Mouse (Mus musculus) CD4-positive, CD25-positive, alpha-beta regulatory T cell, adult 2 months (primary cell): ENCODE data around the gene Rasl10b.

Source experiments
- DNase-seq: peaks from one replicate; pipeline ENCODE4 v3.0.0-alpha.2; 2012; ENCODE audit warnings: low read depth, low spot score

Gene Rasl10b

DNA sequence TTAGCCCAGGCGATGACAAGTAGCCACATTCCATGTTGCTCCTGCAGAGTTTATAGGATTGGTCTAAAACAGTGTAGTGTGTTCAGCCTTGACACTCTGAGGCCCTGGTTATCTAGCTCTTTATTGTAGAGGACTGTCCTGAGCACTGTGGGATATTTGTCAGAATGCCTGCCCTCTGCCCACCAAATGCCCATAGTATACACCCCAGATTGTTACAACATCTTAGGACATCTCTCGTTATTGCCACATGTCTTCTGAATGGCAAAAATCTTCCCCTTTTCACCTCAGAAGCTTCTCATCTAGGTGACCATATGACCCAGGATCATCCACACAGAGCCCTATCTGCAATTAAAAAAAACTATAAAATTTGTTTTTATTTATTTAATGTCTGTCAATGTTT, 23.6 kb downstream of the Rasl10b start:
- DNase-seq = no peak

- DNase-seq = no peak
Observed at GRCm38 (mm10) chr11:83437377-83437776, 28.4 kb downstream of the Rasl10b start, which contains the start of gene 1700020L24Rik. 1700020L24Rik (plus strand) TSS chr11:83437677.

- DNase-seq = peak; percentile 41
Observed at GRCm38 (mm10) chr11:83439426-83440060, 30.6 kb downstream of the Rasl10b start.

- DNase-seq = peak; percentile 98
Observed at GRCm38 (mm10) chr11:83440081-83441064, 31.4 kb downstream of the Rasl10b start.

DNA sequence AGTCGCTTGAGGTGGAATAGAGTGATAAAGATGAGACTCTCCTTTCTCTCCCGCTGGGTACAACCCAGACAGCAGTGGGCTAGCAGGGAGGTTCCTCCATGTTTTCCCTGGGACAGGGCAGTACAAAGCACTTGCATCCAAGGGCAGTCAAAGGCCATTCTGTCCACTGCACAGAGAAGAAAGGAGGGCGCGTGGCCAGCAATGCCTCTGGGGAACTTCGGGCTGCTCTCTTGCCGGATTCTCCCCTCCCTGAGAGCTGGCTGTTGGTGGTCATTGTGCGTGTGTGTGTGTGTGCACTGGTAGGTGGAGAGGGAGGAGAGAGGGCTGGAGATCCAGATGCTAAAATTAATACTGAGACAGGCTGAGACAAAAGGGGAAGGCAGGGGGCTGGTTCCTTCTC, 32.3 kb downstream of the Rasl10b start:
- DNase-seq = no peak

- DNase-seq = peak; percentile 78
Observed at GRCm38 (mm10) chr11:83442596-83443267, 33.8 kb downstream of the Rasl10b start.

GRCm38 (mm10) chr11:83443824-83444223, 34.9 kb downstream of the Rasl10b start:
- no peak for DNase-seq

DNA sequence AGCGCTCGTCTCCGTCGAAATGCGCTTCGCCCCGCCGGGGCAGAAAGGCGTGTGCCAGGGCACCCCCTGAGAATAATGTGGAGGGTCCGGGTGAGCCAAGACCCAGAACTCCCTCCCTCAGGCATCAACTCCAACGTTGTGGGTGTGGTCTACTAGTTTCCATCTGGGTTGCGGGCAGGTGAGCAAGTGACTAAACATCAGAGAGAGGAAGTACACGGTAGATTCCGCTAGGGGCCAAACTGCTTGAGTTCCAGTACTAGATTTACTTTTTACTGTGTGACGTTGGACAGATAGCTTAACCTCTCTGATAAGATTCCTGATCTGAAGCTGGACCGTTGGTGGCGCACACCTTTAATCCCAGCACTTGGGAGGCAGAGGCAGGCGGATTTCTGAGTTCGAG, 36.1 kb downstream of the Rasl10b start:
- peak; percentile 62 for DNase-seq

DNA sequence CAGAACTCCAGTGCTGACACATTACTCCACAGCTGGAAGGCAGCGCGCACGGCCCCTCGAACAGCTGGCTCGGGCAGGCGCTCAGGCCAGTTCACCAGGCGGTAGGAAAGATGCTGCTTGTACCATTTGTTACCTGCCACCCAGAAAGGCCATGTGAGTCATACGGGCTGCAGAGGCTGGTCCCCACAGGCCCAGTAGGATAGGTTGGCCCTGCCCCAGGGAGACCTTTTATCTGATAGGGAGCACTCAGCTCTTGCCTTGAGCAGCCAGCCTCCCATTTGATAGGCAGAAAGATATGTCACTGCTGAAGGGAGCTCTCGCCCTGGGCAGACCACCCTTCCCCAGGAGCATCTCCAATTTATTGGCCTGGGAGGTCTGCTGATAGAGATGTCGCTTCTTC, 38.7 kb downstream of the Rasl10b start:
- DNase-seq = no peak

- DNase-seq = no peak
Observed at GRCm38 (mm10) chr11:83448021-83448926, 39.3 kb downstream of the Rasl10b start.

DNA sequence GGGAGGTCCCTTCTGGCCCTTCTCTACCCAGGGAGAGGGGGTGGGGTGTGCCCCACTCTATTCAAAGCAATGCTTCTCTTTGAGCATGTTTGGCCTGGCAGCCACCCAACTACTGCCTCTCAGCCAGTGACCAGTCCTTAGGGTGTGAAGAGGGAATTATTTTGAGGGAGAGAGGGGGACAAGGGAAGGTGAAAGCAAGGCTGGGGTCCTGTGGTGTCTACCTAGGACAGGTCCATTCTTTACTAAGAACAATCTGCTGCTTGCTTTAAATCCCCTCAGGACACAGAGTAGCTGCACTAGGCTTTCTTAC, 39.9 kb downstream of the Rasl10b start:
- no peak for DNase-seq

DNA sequence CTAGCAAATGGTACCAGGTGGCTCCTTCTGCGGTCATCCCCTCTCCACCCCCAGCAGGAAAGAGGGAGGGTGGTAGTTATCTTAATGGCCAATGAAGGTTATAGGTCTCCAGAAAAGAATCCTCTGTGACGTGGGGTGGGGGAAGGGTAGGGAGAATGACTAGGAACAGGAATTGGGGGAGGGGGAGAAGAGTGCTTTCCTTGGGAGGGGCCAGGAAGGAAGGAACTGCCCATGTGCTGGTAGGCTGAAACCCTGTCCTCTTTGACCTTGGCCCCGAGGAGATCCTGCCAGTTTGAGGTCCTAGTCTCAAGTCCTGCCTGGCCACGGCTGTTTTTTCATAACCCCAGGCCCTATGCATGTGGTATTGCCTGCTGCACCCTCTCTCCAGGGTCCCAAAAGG, 40.4 kb downstream of the Rasl10b start:
- DNase-seq = no peak

- DNase-seq = no peak
Observed at GRCm38 (mm10) chr11:83450550-83450949, 41.6 kb downstream of the Rasl10b start.

GRCm38 (mm10) chr11:83451281-83451680, 42.3 kb downstream of the Rasl10b start:
- no peak for DNase-seq

DNA sequence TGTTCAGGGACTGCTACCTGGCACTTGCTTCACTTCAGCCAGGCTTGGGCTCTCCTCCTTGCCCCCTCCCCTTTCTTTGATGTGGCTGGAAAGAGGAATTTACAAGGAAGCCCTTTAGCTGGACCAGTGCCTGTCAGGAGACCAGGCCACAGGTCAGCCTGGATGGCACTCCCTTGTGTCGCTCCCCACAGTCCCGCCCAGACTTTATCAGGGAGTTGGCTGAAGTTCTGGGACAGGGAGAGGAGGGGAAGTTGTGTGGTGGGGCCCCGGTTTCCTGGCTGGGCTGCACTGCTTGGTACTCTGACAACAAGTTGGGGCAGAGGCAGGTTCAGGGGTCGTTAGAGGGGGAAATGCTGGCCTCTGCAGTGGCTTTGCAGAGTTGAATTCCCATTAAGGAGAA, 45.6 kb downstream of the Rasl10b start:
- no peak for DNase-seq

DNA sequence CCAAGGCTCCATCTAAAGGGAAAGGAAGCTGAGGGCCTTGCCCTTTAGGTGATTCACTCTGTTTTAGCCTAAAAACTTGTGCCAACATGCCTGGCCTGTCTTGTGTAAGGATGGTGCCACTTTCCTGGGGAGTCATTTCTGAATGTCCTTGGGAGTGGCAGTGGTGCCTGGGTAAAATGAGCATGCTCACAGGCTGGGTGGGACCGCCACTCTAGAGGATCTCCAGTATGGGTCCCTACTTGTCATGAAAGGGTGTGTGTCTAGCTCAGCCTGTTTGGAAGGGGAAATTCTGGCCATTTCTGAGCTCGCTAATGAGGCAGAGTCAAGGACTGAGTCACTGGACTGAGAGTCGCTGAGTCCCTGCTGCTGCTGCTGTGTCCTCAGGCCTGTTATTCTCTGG, 46.7 kb downstream of the Rasl10b start:
- DNase-seq = no peak

GRCm38 (mm10) chr11:83457257-83457656, 48.3 kb downstream of the Rasl10b start:
- no peak for DNase-seq

DNA sequence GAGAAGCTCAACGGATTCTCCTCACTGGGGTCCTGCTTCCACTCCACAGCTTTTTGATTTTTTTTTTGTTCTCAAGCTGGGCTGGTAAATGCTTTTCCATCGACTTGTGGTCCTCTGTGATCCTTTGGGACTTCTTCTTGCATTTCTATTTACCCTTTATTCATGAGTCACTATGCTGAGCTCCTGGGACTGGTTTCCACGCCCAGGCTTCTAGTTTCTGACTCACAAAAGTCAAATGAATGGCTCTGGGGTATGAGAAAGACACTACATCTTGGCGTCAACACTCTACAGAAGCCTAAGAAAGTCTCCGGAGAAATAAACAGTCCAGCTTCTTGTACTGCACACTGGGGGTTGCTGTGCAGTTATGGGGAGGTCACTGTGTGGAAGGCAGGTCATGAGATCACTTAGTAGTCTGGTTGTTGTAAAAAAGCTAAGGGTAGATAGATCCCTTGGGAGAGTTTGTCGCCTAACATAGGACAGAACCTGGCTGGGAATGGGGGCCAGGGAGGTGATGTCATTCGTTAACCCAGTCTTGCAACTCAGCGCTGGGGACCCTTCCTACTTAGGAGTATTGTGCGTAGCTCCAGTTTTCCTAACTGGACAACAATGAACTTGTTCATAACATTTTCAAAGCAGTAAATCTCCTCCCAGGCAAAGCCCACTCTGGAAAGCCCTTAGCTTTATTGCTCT, 49.1 kb downstream of the Rasl10b start:
- DNase-seq = no peak

DNA sequence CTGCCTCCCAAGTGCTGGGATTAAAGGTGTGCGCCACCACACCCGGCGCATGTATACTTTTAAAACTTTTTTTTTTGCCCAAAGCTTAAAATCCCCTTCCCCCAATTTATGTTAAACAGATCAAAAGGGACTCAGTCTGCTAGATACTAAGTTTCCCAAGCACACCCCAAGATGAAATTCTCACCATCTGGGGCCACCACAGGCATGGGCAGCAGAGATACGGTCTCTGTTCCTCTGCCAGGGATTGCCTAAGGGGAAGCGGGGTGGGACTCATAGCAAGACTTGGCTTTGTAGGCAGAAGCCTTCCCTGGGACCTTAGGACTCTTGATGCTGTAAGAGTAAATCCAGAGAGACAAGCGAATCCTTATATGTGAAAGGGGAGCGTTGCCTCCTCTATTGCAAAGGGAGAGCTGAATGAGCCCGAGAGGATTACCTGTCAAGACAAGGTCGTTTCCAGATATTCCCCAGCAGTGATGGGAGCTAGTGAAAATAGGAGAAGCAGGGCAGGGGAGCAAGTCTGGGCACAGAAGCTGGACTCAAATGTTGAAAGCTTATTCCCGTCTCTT, 52.6 kb downstream of the Rasl10b start:
- no peak for DNase-seq

DNA sequence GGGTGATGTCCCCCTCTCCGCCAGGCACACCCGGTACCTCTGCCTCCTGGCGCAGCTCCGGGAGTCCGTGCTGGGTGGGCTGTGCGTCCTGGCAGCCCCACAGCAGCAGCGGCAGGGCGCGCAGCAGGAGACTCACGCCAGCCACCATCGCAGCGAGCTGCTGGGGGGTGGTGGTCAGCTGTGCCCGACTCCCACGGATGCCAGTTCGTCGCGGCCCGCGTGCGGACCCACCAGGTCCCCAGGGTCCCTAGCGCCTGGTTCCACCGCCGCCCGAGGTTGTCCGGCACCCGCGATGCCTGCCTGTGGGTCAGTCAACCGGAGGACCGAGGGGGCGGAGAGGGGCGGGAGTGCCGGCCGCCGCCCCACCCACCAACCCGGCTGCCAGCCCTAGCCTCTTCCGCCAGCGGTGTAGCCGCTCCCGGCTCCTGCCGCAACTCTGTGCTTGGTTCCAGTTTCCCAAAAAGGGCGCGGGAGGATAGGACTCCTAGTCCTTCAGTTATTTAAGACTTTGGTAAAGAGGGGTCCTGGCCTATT, 53.8 kb downstream of the Rasl10b start, which contains the start of gene Mmp28:
TSS of gene Mmp28 (minus strand) at position 361 of the 534 bp plus-strand sequence.
- DNase-seq = peak; percentile 16
